Comparison of ENCODE assay signal across 27 mouse cellular contexts in the genomic region with DNA sequence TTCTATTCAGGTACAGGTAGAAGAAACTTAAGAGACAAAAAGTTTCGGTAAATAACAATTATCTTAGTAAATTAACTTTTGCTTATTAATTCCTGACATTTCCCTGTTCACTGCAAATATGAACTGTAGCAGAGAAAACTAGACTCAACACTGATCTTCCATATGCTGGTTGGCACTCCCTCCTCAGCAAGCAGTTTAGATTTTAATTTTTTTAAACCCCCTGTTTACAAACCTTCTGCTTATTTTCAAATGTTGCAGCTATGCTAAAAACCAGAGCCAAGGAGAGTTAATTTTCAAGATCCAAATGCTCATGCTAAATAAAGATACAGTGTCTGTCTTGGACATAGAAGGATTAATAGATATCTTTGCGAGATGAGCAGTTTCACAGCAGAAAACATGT.
"Had no signal": no experiment of that assay in that cellular context is flagged by ENCODE, and none has a peak within 500 bp of the region (broad histone marks: within the 10 kb centered on the region; RNA-seq: fewer than 3 reads in every experiment).

No protein-coding gene starts in this region.

- H3K4me2 ChIP-seq: heart, embryonic 11.5 days; heart, embryonic 13.5 days; heart, embryonic 15.5 days; hindbrain, embryonic 13.5 days; hindbrain, embryonic 15.5 days; kidney, embryonic 15.5 days; limb, embryonic 13.5 days; limb, embryonic 15.5 days; liver, embryonic 12.5 days had no signal

- H3K27ac ChIP-seq: heart, adult 2 months; heart, embryonic 13.5 days; heart, embryonic 15.5 days; hindbrain, embryonic 13.5 days; hindbrain, embryonic 15.5 days; hindbrain, postnatal 0 days; kidney, embryonic 15.5 days; kidney, postnatal 0 days; limb, embryonic 13.5 days; limb, embryonic 15.5 days; liver, embryonic 12.5 days; liver, embryonic 14.5 days had no signal

- H3K27me3 ChIP-seq: heart, embryonic 13.5 days; heart, embryonic 15.5 days; hindbrain, embryonic 13.5 days; hindbrain, embryonic 15.5 days; kidney, embryonic 15.5 days; limb, embryonic 13.5 days; limb, embryonic 15.5 days; liver, embryonic 12.5 days had no signal

- H3K9ac ChIP-seq: heart, embryonic 13.5 days; heart, embryonic 15.5 days; hindbrain, embryonic 13.5 days; hindbrain, embryonic 15.5 days; kidney, embryonic 15.5 days; limb, embryonic 13.5 days; limb, embryonic 15.5 days; liver, embryonic 12.5 days; liver, embryonic 14.5 days had no signal

- DNase-seq: gastrocnemius, postnatal 14 days; gastrocnemius, postnatal 36 days; heart, adult 11 months; heart, adult 2 months; heart, postnatal 14 days; heart, postnatal 36 days; kidney, adult 11 months; kidney, adult 2 months; kidney, adult 9 months; kidney, postnatal 14 days; kidney, postnatal 36 days; layer of hippocampus, adult 9-11 months; layer of hippocampus, postnatal 36 days; left cerebral cortex, postnatal 4 days had no signal

- H3K9me3 ChIP-seq: heart, embryonic 13.5 days; heart, embryonic 15.5 days; hindbrain, embryonic 13.5 days; hindbrain, embryonic 15.5 days; kidney, embryonic 15.5 days; limb, embryonic 13.5 days; limb, embryonic 15.5 days; liver, embryonic 12.5 days had no signal

- H3K36me3 ChIP-seq: heart, embryonic 13.5 days; heart, embryonic 15.5 days; hindbrain, embryonic 13.5 days; hindbrain, embryonic 15.5 days; kidney, embryonic 15.5 days; limb, embryonic 13.5 days; limb, embryonic 15.5 days; liver, embryonic 12.5 days had no signal

- H3K4me3 ChIP-seq: heart, adult 2 months; heart, embryonic 13.5 days; heart, embryonic 15.5 days; hindbrain, embryonic 13.5 days; hindbrain, embryonic 15.5 days; kidney, embryonic 15.5 days; limb, embryonic 13.5 days; limb, embryonic 15.5 days; liver, embryonic 12.5 days had no signal

- H3K4me1 ChIP-seq: heart, embryonic 13.5 days; heart, embryonic 15.5 days; hindbrain, embryonic 13.5 days; hindbrain, embryonic 15.5 days; kidney, embryonic 15.5 days; limb, embryonic 13.5 days; limb, embryonic 15.5 days; liver, embryonic 12.5 days had no signal

- ATAC-seq: hindbrain, postnatal 0 days; intestine, embryonic 16.5 days; liver, embryonic 12.5 days had no signal
